Mouse (Mus musculus): Measurements from ENCODE around the gene Rhobtb1. TPM values are rescaled to one million over a fixed set of nuclear protein-coding genes. Genes with fewer than 3 reads are reported as not detected.

Rhobtb1 gene
- polyA plus RNA-seq, 1 experiment from 2014 or later: 14.2 TPM

DNA sequence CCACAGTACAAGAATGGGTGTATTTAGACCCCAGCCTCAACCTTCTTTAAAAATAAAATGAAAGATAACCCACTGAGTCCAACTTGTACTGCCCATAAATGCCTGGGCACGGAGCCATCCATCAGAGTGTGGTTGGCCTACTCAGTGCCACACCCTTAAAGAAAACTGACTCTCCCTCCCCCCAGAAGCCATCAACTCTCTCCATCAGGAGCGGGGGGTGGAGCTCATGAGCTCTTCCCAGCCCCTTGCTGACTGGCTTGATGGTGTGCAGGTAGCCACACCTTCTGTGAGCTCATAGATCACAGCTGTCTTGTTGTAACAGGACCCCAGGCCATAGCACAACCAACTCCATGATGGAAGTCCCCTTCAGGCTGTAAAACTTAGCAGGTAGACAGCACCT lies 6.2 kb downstream of the Rhobtb1 start:
- H3K9me3 ChIP-seq (ENCODE audit: control insufficient read depth, low read length): no peaks in the 10 kb centered on the region
- no peak for ATAC-seq
- no peaks in the 10 kb centered on the region for H3K36me3 ChIP-seq (ENCODE audit: control insufficient read depth, insufficient read depth)
- H3K27ac ChIP-seq (ENCODE audit: low read length): no peak overlapping the region
- no peaks in the 10 kb centered on the region for H3K4me1 ChIP-seq (replicated peaks; ENCODE audit: control insufficient read depth, insufficient read depth, low read length)
- WGBS: 76% methylated on average over 2 of the region's 2 CpGs
- no peak overlapping the region for H3K4me3 ChIP-seq (replicated peaks; ENCODE audit: low read length)
- no peaks in the 10 kb centered on the region for H3K27me3 ChIP-seq (replicated peaks; ENCODE audit: control insufficient read depth, insufficient read depth, low read length)
- H3K9ac ChIP-seq (replicated peaks; ENCODE audit: low read depth, low read length): no peak overlapping the region
- no peak overlapping the region for H3K4me2 ChIP-seq (ENCODE audit: low read length)

DNA sequence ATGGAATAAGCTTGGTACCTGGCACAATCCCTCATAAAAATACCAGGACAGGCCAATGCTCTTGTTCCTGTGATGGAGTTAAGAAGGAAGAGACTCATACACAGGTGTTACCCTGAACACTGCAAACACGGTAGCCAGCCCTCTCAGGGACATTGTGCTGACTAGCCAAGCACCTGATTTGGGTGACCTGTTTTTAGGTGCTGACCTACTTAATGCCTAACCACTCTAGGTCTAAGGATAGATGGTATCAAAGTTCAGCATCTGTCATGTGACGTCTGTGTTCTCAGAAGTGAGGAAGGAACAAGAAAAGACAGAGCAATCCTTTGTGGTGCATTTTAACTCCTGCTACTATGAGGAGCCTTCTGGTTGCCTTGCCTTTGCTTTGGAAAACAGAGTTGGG lies 9.6 kb downstream of the Rhobtb1 start:
- Histone ChIP-seq H3K4me1 (replicated peaks; ENCODE audit: control insufficient read depth, insufficient read depth, low read length) (no peaks in the 10 kb centered on the region), H3K9ac (replicated peaks; ENCODE audit: low read depth, low read length) (no peak overlapping the region), H3K27ac (ENCODE audit: low read length) (no peak overlapping the region), H3K4me3 (replicated peaks; ENCODE audit: low read length) (no peak overlapping the region), H3K27me3 (replicated peaks; ENCODE audit: control insufficient read depth, insufficient read depth, low read length) (no peaks in the 10 kb centered on the region), H3K36me3 (ENCODE audit: control insufficient read depth, insufficient read depth) (no peaks in the 10 kb centered on the region), H3K4me2 (ENCODE audit: low read length) (no peak overlapping the region), H3K9me3 (ENCODE audit: control insufficient read depth, low read length) (no peaks in the 10 kb centered on the region)
- WGBS: 86% methylated on average over 2 of the region's 2 CpGs
- no peak for ATAC-seq

DNA sequence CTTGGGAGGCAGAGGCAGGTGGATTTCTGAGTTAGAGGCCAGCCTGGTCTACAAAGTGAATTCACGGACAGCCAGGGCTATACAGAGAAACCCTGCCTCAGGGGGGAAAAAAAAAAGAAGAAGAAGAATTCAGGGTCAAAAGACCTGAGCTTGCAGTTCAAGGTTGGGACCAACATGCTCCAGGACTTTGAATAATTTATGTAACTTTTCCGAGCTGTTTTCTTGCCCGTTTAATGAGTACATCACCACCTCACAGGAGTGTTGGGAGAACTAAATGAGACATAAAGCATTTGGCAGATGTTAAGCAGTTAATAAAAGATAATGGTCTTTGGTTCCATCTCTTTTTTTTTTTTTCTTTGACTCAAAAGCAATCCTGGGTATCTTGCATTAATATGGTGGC lies 10.3 kb downstream of the Rhobtb1 start:
- Histone ChIP-seq H3K27ac (ENCODE audit: low read length) (no peak overlapping the region), H3K4me2 (ENCODE audit: low read length) (no peak overlapping the region), H3K4me3 (replicated peaks; ENCODE audit: low read length) (no peak overlapping the region), H3K9ac (replicated peaks; ENCODE audit: low read depth, low read length) (no peak overlapping the region), H3K9me3 (ENCODE audit: control insufficient read depth, low read length) (no peaks in the 10 kb centered on the region), H3K36me3 (ENCODE audit: control insufficient read depth, insufficient read depth) (no peaks in the 10 kb centered on the region), H3K4me1 (replicated peaks; ENCODE audit: control insufficient read depth, insufficient read depth, low read length) (no peaks in the 10 kb centered on the region), H3K27me3 (replicated peaks; ENCODE audit: control insufficient read depth, insufficient read depth, low read length) (no peaks in the 10 kb centered on the region)
- ATAC-seq: no peak
- WGBS: 86% methylated on average over 3 of the region's 3 CpGs

GRCm38 (mm10) chr10:69162577-69162976 lies 11.3 kb downstream of the Rhobtb1 start:
- no peaks in the 10 kb centered on the region for H3K27me3 ChIP-seq (replicated peaks; ENCODE audit: control insufficient read depth, insufficient read depth, low read length)
- no peaks in the 10 kb centered on the region for H3K9me3 ChIP-seq (ENCODE audit: control insufficient read depth, low read length)
- no peak overlapping the region for H3K9ac ChIP-seq (replicated peaks; ENCODE audit: low read depth, low read length)
- no peak overlapping the region for H3K4me2 ChIP-seq (ENCODE audit: low read length)
- H3K4me1 ChIP-seq (replicated peaks; ENCODE audit: control insufficient read depth, insufficient read depth, low read length): no peaks in the 10 kb centered on the region
- 76% methylated on average over 5 of the region's 5 CpGs for WGBS
- H3K27ac ChIP-seq (ENCODE audit: low read length): no peak overlapping the region
- no peaks in the 10 kb centered on the region for H3K36me3 ChIP-seq (ENCODE audit: control insufficient read depth, insufficient read depth)
- ATAC-seq: no peak
- no peak overlapping the region for H3K4me3 ChIP-seq (replicated peaks; ENCODE audit: low read length)

DNA sequence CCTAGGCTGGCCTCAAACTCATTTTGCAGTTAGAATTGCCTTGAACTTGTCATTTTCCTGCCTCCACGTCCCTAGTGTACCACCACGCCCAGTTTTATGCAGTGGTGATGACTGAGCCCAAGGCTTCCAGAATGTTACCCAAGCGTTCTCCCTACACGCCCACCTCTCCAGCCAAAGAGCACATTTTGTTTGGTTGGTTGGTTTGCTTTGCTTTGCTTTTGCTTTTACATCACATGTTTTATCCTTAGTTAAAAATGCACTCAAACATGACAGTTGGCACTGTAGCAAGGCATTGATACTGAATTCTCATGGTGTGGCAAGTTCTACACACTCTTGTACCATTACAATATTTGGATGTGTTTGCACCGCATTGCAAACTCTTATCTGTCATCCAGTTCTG lies 12.0 kb downstream of the Rhobtb1 start:
- Histone ChIP-seq H3K9ac (replicated peaks; ENCODE audit: low read depth, low read length) (no peak overlapping the region), H3K27ac (ENCODE audit: low read length) (no peak overlapping the region), H3K9me3 (ENCODE audit: control insufficient read depth, low read length) (no peaks in the 10 kb centered on the region), H3K4me3 (replicated peaks; ENCODE audit: low read length) (no peak overlapping the region), H3K36me3 (ENCODE audit: control insufficient read depth, insufficient read depth) (no peaks in the 10 kb centered on the region), H3K4me1 (replicated peaks; ENCODE audit: control insufficient read depth, insufficient read depth, low read length) (no peaks in the 10 kb centered on the region), H3K4me2 (ENCODE audit: low read length) (no peak overlapping the region), H3K27me3 (replicated peaks; ENCODE audit: control insufficient read depth, insufficient read depth, low read length) (no peaks in the 10 kb centered on the region)
- no peak for ATAC-seq
- WGBS: 78% methylated on average over 5 of the region's 5 CpGs

DNA sequence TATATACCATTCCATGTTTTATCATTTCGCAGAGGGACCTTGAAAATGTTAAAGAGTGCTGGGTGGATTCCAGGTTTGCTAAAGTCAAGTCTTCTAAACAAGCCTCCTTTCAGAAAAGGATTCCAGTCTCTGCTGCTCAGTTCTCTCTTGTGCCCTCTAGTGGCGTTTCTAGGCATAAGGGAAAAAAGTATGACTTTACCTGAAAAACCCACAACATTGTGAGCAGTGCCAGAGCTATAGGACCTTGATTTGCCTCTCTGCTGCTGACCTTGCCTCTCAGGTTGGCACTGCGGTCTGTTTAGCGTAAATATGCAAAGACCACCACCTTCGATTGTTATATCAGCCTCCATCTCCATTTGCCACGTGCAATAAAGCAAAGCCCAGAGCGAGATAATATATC lies 13.9 kb downstream of the Rhobtb1 start:
- Histone ChIP-seq H3K4me3 (replicated peaks; ENCODE audit: low read length) (no peak overlapping the region), H3K4me2 (ENCODE audit: low read length) (no peak overlapping the region), H3K27me3 (replicated peaks; ENCODE audit: control insufficient read depth, insufficient read depth, low read length) (no peaks in the 10 kb centered on the region), H3K36me3 (ENCODE audit: control insufficient read depth, insufficient read depth) (no peaks in the 10 kb centered on the region), H3K9me3 (ENCODE audit: control insufficient read depth, low read length) (no peaks in the 10 kb centered on the region), H3K9ac (replicated peaks; ENCODE audit: low read depth, low read length) (no peak overlapping the region), H3K4me1 (replicated peaks; ENCODE audit: control insufficient read depth, insufficient read depth, low read length) (no peaks in the 10 kb centered on the region), H3K27ac (ENCODE audit: low read length) (no peak overlapping the region)
- 67% methylated on average over 7 of the region's 7 CpGs for WGBS
- ATAC-seq: no peak

GRCm38 (mm10) chr10:69165847-69166246 lies 14.6 kb downstream of the Rhobtb1 start:
- no peak for ATAC-seq
- H3K4me3 ChIP-seq (replicated peaks; ENCODE audit: low read length): no peak overlapping the region

DNA sequence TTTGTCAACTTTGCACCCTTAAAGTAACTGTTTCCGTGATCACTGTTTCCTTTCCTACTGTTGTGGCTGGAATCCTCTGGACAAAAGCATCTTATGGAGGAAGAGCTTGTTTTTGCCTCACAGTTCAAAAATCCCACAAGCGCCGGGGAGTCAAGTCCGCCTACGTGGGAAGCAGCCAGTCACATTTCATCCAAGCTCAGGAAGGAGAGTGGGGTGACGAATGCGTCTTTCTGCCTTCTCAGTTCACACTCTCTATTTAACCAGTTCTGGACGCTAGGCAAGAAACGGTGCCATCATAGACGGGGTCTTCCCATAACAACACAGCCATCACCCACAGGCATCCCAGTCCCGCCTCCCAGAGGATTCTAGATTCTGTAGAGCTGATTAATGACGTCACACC lies 15.3 kb downstream of the Rhobtb1 start:
- WGBS: 82% methylated on average over 12 of the region's 12 CpGs
- no peak for ATAC-seq
- H3K4me3 ChIP-seq (replicated peaks; ENCODE audit: low read length): no peak overlapping the region

More at GRCm38 (mm10) chr10:69165847-69166246, 14.6 kb downstream of the Rhobtb1 start:
- Histone ChIP-seq H3K27ac (ENCODE audit: low read length) (no peak overlapping the region), H3K9ac (replicated peaks; ENCODE audit: low read depth, low read length) (no peak overlapping the region), H3K27me3 (replicated peaks; ENCODE audit: control insufficient read depth, insufficient read depth, low read length) (no peaks in the 10 kb centered on the region), H3K4me2 (ENCODE audit: low read length) (no peak overlapping the region), H3K4me1 (replicated peaks; ENCODE audit: control insufficient read depth, insufficient read depth, low read length) (no peaks in the 10 kb centered on the region), H3K36me3 (ENCODE audit: control insufficient read depth, insufficient read depth) (no peaks in the 10 kb centered on the region), H3K9me3 (ENCODE audit: control insufficient read depth, low read length) (no peaks in the 10 kb centered on the region)
- WGBS: 88% methylated on average over 3 of the region's 3 CpGs

GRCm38 (mm10) chr10:69172412-69172811 lies 21.2 kb downstream of the Rhobtb1 start:
- Histone ChIP-seq H3K27me3 (replicated peaks; ENCODE audit: control insufficient read depth, insufficient read depth, low read length) (no peaks in the 10 kb centered on the region), H3K4me2 (ENCODE audit: low read length) (no peak overlapping the region), H3K4me1 (replicated peaks; ENCODE audit: control insufficient read depth, insufficient read depth, low read length) (no peaks in the 10 kb centered on the region), H3K9me3 (ENCODE audit: control insufficient read depth, low read length) (no peaks in the 10 kb centered on the region), H3K4me3 (replicated peaks; ENCODE audit: low read length) (no peak overlapping the region), H3K27ac (ENCODE audit: low read length) (no peak overlapping the region), H3K36me3 (ENCODE audit: control insufficient read depth, insufficient read depth) (no peaks in the 10 kb centered on the region), H3K9ac (replicated peaks; ENCODE audit: low read depth, low read length) (no peak overlapping the region)
- 80% methylated on average over 3 of the region's 3 CpGs for WGBS
- ATAC-seq: no peak

More for the DNA sequence above, 15.3 kb downstream of the Rhobtb1 start:
- no peaks in the 10 kb centered on the region for H3K4me1 ChIP-seq (replicated peaks; ENCODE audit: control insufficient read depth, insufficient read depth, low read length)
- H3K36me3 ChIP-seq (ENCODE audit: control insufficient read depth, insufficient read depth): no peaks in the 10 kb centered on the region
- no peak overlapping the region for H3K27ac ChIP-seq (ENCODE audit: low read length)
- H3K9me3 ChIP-seq (ENCODE audit: control insufficient read depth, low read length): no peaks in the 10 kb centered on the region
- H3K9ac ChIP-seq (replicated peaks; ENCODE audit: low read depth, low read length): no peak overlapping the region
- no peaks in the 10 kb centered on the region for H3K27me3 ChIP-seq (replicated peaks; ENCODE audit: control insufficient read depth, insufficient read depth, low read length)
- H3K4me2 ChIP-seq (ENCODE audit: low read length): no peak overlapping the region

DNA sequence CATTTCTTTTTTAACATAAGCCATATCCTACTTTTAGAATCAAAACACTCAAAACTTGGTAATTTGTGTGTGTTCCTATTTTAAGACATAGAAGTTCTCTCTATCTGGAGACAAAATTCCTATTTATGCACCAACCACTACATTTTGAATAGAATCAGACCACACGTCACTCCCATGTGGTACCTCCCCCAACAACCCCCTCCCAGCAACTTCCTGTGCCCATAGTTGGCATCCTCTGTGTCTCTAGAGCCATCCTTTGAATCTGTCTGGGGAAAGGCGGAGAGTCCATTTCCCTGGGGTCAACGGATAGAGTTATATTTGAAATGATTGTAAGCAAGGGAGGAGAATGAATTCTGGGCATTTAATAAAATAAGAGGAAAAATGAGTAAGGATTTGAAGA lies 24.9 kb downstream of the Rhobtb1 start:
- no peak overlapping the region for H3K9ac ChIP-seq (replicated peaks; ENCODE audit: low read depth, low read length)
- no peak overlapping the region for H3K4me2 ChIP-seq (ENCODE audit: low read length)
- no peaks in the 10 kb centered on the region for H3K27me3 ChIP-seq (replicated peaks; ENCODE audit: control insufficient read depth, insufficient read depth, low read length)
- H3K4me3 ChIP-seq (replicated peaks; ENCODE audit: low read length): no peak overlapping the region
- H3K9me3 ChIP-seq (ENCODE audit: control insufficient read depth, low read length): no peaks in the 10 kb centered on the region
- no peaks in the 10 kb centered on the region for H3K4me1 ChIP-seq (replicated peaks; ENCODE audit: control insufficient read depth, insufficient read depth, low read length)
- 72% methylated on average over 3 of the region's 3 CpGs for WGBS
- ATAC-seq: no peak
- no peaks in the 10 kb centered on the region for H3K36me3 ChIP-seq (ENCODE audit: control insufficient read depth, insufficient read depth)
- H3K27ac ChIP-seq (ENCODE audit: low read length): no peak overlapping the region
